Mouse (Mus musculus) neural tube, embryonic 12.5 days (tissue): ENCODE data around the gene Zfand3. TPM values are rescaled to one million over a fixed set of nuclear protein-coding genes. Genes with fewer than 3 reads are reported as not detected.

Source experiments
- ATAC-seq: fragments of 200-750 bp; cut with Nextera tagmentation; 2 replicates; pipeline ENCODE4 v1.8.0; 2017; ENCODE audit warnings: low read depth, mild to moderate bottlenecking, moderate TSS enrichment, moderate library complexity; ENCODE audit not compliant: low FRiP score
- H3K27ac ChIP-seq: fragments of 300-500 bp; sonication (generic); 2 replicates; pipeline ENCODE4 v1.5.1; 2016
- H3K27me3 ChIP-seq: fragments of 300-500 bp; sonication (generic); replicated peaks from 2 replicates; pipeline ENCODE4 v1.6.1; 2016; ENCODE audit warnings: mild to moderate bottlenecking
- H3K36me3 ChIP-seq: fragments of 300-500 bp; sonication (generic); 2 replicates; pipeline ENCODE4 v1.6.1; 2016; ENCODE audit warnings: mild to moderate bottlenecking
- H3K4me1 ChIP-seq: fragments of 300-500 bp; sonication (generic); 2 replicates; pipeline ENCODE4 v1.6.1; 2016
- H3K4me2 ChIP-seq: fragments of 300-500 bp; sonication (generic); replicated peaks from 2 replicates; pipeline ENCODE4 v1.6.1; 2016; ENCODE audit warnings: mild to moderate bottlenecking
- H3K4me3 ChIP-seq: fragments of 300-500 bp; sonication (generic); 2 replicates; pipeline ENCODE4 v1.5.1; 2016
- H3K9ac ChIP-seq: fragments of 300-500 bp; sonication (generic); 2 replicates; pipeline ENCODE4 v1.6.1; 2016; ENCODE audit warnings: mild to moderate bottlenecking
- H3K9me3 ChIP-seq: fragments of 300-500 bp; sonication (generic); 2 replicates; pipeline ENCODE4 v1.6.1; 2016; ENCODE audit warnings: mild to moderate bottlenecking
- WGBS: fragments of 180-500 bp; shearing (Covaris S2); methylation state at CpG from one replicate; pipeline ENCODE4 v1.1.7; 2016; 5-methylcytosine and 5-hydroxymethylcytosine counted together
- polyA plus RNA-seq: library from polyadenylated mRNA; unstranded; fragments of >200 nt; fragmentation: Nextera tagmentation; extraction: Ambion mirVana; gene quantifications from 2 replicates; pipeline ENCODE4 v1.2.1, GENCODE M21; 2016

The Zfand3 gene
- polyA plus RNA-seq, 1 experiment from 2014 or later = 88.4 TPM

GRCm38 (mm10) chr17:30146555-30146954, 142.0 kb downstream of the Zfand3 start:
- Histone ChIP-seq H3K36me3 (no peaks in the 10 kb centered on the region), H3K4me1 (peaks cover 27% of the 10 kb centered on the region), H3K27ac (no peak overlapping the region), H3K9ac (no peak overlapping the region), H3K9me3 (no peaks in the 10 kb centered on the region), H3K4me2 (no peak overlapping the region), H3K27me3 (no peaks in the 10 kb centered on the region), H3K4me3 (no peak overlapping the region)
- no peak for ATAC-seq
- WGBS = 87% methylated on average over 7 of the region's 7 CpGs

DNA sequence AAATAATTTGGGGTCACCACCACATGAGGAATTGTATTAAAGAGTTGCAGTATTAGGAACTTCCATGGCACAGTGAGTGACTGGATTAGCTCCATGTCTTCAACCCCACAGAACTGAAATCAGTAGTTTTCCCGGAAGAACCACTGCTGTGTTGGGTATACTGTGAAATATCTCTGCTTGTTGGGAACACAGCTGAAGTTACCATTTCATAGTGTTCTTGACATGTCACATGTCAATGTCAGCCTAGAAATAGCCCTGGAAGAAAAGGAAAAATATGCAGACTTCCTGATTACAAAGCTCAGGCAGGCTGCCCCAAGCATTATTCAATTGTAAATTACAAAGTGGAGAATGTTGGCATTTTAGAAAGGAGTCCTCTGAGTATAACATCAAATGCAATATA, 143.4 kb downstream of the Zfand3 start:
- H3K27ac ChIP-seq = no peak overlapping the region
- peaks cover 32% of the 10 kb centered on the region for H3K4me1 ChIP-seq
- no peaks in the 10 kb centered on the region for H3K36me3 ChIP-seq
- no peak overlapping the region for H3K4me2 ChIP-seq
- no peaks in the 10 kb centered on the region for H3K9me3 ChIP-seq
- no peaks in the 10 kb centered on the region for H3K27me3 ChIP-seq
- H3K4me3 ChIP-seq = no peak overlapping the region
- no peak overlapping the region for H3K9ac ChIP-seq
- 86% methylated on average over 1 of the region's 1 CpGs for WGBS
- ATAC-seq = no peak

- Histone ChIP-seq H3K4me1 (peaks cover 32% of the 10 kb centered on the region), H3K27me3 (no peaks in the 10 kb centered on the region), H3K4me3 (no peak overlapping the region), H3K9me3 (no peaks in the 10 kb centered on the region), H3K36me3 (no peaks in the 10 kb centered on the region), H3K27ac (0 out of 2 replicates have a peak overlapping the region, but pooled peaks have one; percentile 10), H3K9ac (no peak overlapping the region), H3K4me2 (no peak overlapping the region)
- 75% methylated on average over 6 of the region's 6 CpGs for WGBS
- ATAC-seq = no peak
These were observed 143.8 kb downstream of the Zfand3 start for GRCm38 (mm10) chr17:30148320-30148719.

DNA sequence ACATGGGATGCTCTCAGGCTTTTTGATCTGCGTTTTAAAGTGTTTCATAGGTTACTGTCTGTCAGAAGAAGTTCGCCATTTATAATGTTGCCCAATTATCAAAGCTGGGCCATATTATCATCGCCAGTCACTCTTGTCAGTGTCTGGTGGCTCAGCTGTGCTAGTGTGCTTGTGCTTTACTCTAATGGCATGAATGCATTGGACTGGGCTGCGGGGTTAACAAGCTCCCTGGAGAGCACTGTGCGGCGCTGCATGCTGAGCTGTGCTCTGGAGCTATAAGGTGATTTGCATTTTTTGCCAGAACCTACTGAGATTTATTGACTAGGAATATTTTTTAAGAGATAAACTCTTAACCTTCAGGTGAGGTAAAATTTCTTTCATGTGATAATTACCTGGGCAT, 145.4 kb downstream of the Zfand3 start:
- Histone ChIP-seq H3K27me3 (no peaks in the 10 kb centered on the region), H3K4me1 (peaks cover 35% of the 10 kb centered on the region), H3K9me3 (no peaks in the 10 kb centered on the region), H3K4me2 (no peak overlapping the region), H3K9ac (no peak overlapping the region), H3K4me3 (no peak overlapping the region), H3K36me3 (no peaks in the 10 kb centered on the region), H3K27ac (no peak overlapping the region)
- WGBS = 58% methylated on average over 6 of the region's 6 CpGs
- no peak for ATAC-seq

- Histone ChIP-seq H3K27me3 (no peaks in the 10 kb centered on the region), H3K36me3 (no peaks in the 10 kb centered on the region), H3K4me1 (peaks cover 32% of the 10 kb centered on the region), H3K4me2 (no peak overlapping the region), H3K9me3 (no peaks in the 10 kb centered on the region), H3K9ac (no peak overlapping the region), H3K27ac (no peak overlapping the region), H3K4me3 (no peak overlapping the region)
- ATAC-seq = no peak
- 70% methylated on average over 4 of the region's 4 CpGs for WGBS
These were observed 149.6 kb downstream of the Zfand3 start for GRCm38 (mm10) chr17:30154144-30154543.

DNA sequence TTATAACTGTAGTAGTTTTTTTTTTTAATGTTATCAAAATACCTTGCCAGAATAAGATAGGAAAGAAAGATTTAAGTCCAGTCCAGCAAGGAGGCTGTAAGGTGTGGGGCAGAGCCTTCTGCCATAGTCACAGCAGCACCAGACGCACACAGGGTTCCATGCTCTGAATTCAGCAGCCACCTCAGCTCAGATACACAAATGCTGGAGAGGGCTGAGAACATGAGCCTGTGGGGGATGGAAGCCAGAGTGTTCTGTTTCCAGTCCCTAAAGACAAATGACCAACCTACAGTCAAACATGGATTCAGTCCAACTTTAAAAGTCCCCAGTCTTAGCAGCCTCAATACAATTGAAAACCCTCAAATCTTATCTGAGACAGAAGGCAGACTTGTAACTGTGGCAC, 150.3 kb downstream of the Zfand3 start:
- WGBS = 59% methylated on average over 1 of the region's 1 CpGs
- Histone ChIP-seq H3K27me3 (no peaks in the 10 kb centered on the region), H3K4me2 (no peak overlapping the region), H3K9me3 (no peaks in the 10 kb centered on the region), H3K4me3 (no peak overlapping the region), H3K4me1 (peaks cover 32% of the 10 kb centered on the region), H3K36me3 (no peaks in the 10 kb centered on the region), H3K27ac (no peak overlapping the region), H3K9ac (no peak overlapping the region)
- ATAC-seq = no peak

GRCm38 (mm10) chr17:30155411-30155925, 150.9 kb downstream of the Zfand3 start:
- peaks cover 36% of the 10 kb centered on the region for H3K4me1 ChIP-seq
- no peaks in the 10 kb centered on the region for H3K9me3 ChIP-seq
- H3K4me3 ChIP-seq = no peak overlapping the region
- no peaks in the 10 kb centered on the region for H3K27me3 ChIP-seq
- no peak overlapping the region for H3K27ac ChIP-seq
- H3K9ac ChIP-seq = no peak overlapping the region
- 80% methylated on average over 7 of the region's 7 CpGs for WGBS
- no peak for ATAC-seq
- H3K36me3 ChIP-seq = no peaks in the 10 kb centered on the region
- no peak overlapping the region for H3K4me2 ChIP-seq

DNA sequence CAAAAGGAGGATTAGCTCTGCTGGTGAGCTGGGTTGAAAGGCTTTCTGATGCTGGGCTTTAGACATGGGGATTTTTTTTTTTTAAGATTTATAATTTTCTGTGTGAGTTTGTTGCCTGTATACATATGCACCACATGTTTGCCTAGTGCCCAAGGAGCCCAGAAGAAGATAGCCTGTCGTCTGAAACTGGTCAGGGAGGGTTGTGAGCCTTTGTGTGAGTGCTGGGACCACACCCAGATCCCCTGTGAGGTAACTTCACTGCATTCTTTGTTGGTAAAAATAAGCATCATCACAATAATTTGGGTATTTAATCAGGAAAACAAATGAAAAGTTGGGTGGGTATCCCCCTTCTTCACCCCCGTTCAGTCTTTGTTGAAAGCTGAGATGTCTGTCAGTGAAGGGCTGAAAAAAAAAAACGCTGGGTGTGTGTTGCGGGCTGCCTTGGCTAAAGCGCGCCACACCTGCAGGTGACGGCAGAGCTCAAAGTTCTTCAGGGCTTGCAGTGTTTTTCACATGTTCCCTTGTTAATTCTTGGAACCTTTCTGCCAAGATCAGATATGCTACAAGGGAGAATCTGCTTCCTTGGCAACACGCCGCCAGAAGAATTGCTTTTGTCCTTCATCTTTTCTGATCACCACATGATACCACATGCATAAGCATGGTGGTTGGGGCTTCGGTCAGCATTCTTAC, 154.0 kb downstream of the Zfand3 start:
- no peak for ATAC-seq
- no peaks in the 10 kb centered on the region for H3K36me3 ChIP-seq
- H3K27ac ChIP-seq = no peak overlapping the region
- peaks cover 41% of the 10 kb centered on the region for H3K4me1 ChIP-seq
- no peak overlapping the region for H3K4me3 ChIP-seq
- no peaks in the 10 kb centered on the region for H3K27me3 ChIP-seq
- H3K9me3 ChIP-seq = no peaks in the 10 kb centered on the region
- H3K9ac ChIP-seq = no peak overlapping the region
- no peak overlapping the region for H3K4me2 ChIP-seq
- 66% methylated on average over 10 of the region's 10 CpGs for WGBS

- H3K9me3 ChIP-seq = no peaks in the 10 kb centered on the region
- no peak overlapping the region for H3K4me3 ChIP-seq
- H3K36me3 ChIP-seq = no peaks in the 10 kb centered on the region
- 42% methylated on average over 5 of the region's 5 CpGs for WGBS
- no peak for ATAC-seq
- H3K9ac ChIP-seq = no peak overlapping the region
- no peaks in the 10 kb centered on the region for H3K27me3 ChIP-seq
- H3K4me1 ChIP-seq = peaks cover 42% of the 10 kb centered on the region
- H3K27ac ChIP-seq = no peak overlapping the region
- no peak overlapping the region for H3K4me2 ChIP-seq
These were observed 154.8 kb downstream of the Zfand3 start for GRCm38 (mm10) chr17:30159341-30159740.

DNA sequence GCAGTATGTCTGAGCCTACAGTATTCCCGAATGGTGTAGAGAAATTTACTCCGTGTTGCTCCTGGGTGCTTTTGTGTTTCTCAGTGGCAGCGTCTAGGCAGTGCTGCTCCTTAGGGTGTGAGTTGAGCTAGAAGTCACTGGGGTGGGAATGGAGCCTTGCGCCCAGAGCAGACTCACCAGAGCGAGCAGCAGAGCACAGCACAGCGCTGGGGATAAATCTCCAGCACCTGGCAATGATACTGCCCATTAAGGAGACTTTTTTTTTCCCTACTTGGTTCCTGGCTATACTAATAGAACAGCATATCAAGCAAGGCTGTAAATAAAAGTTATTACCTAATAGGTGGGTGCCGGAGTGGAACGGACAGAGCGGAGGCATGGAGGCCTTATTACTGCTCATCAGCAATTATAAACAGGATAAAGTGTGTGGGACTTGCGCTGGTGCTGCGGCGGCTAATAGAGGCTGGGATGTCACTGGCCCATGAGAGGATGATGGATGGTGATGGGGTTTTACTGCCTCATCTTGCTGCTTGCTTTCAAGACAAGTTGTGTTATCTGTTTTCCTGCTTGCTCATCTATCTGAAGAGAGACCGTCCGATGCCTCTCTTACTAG, 156.4 kb downstream of the Zfand3 start:
- Histone ChIP-seq H3K27me3 (no peaks in the 10 kb centered on the region), H3K4me3 (no peak overlapping the region), H3K4me1 (peaks cover 42% of the 10 kb centered on the region), H3K9me3 (no peaks in the 10 kb centered on the region), H3K4me2 (0 out of 2 replicates have a peak overlapping the region, but pooled peaks have one; percentile 2), H3K9ac (no peak overlapping the region), H3K36me3 (no peaks in the 10 kb centered on the region), H3K27ac (no peak overlapping the region)
- ATAC-seq = peak; percentile 79
- 58% methylated on average over 14 of the region's 14 CpGs for WGBS

DNA sequence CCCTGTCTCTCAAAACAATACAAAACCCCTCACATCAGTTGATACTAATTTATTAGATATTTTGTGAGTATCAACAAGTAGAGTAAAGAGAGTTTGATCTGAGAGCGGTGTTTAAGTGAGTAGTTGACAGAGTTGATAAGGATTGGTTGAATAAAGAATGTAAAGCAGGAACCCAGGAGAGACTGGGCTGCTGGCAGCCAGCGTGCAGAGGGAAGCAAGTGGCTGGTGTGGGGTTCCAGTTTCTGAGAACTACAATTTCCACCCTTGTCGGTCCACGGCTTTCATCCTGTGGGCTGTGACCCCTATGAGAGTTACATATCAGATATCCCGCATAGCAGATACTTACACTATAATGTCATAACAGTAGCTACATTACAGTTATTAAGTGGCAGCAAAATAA, 158.4 kb downstream of the Zfand3 start:
- Histone ChIP-seq H3K9me3 (no peaks in the 10 kb centered on the region), H3K4me2 (no peak overlapping the region), H3K4me1 (peaks cover 31% of the 10 kb centered on the region), H3K36me3 (no peaks in the 10 kb centered on the region), H3K4me3 (no peak overlapping the region), H3K27me3 (no peaks in the 10 kb centered on the region), H3K27ac (no peak overlapping the region), H3K9ac (no peak overlapping the region)
- ATAC-seq = no peak
- 95% methylated on average over 5 of the region's 5 CpGs for WGBS

GRCm38 (mm10) chr17:30163793-30164192, 159.3 kb downstream of the Zfand3 start:
- Histone ChIP-seq H3K9me3 (no peaks in the 10 kb centered on the region), H3K27ac (no peak overlapping the region), H3K9ac (no peak overlapping the region), H3K27me3 (no peaks in the 10 kb centered on the region), H3K4me2 (no peak overlapping the region), H3K4me3 (no peak overlapping the region), H3K36me3 (no peaks in the 10 kb centered on the region), H3K4me1 (peaks cover 25% of the 10 kb centered on the region)
- WGBS = 83% methylated on average over 6 of the region's 6 CpGs
- ATAC-seq = no peak

DNA sequence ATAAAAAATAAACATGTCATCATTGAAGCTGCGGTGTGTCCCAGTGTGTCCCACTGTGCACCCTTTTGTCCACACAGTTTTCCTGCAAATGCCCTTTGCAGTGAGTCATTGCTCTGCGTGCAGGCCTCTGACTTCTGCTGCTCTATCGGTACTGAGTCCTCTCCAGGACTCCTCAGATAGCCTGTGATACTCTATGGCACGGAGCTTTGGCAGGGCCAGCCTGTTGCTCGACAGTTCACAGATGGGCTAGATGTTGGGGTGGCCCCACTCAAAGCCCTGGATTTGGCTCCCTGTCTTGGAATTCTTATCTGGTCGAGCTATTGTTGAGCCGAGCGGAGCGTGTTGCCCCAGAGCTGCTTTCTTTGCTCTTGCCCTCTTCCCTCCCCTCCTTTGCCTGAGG, 160.3 kb downstream of the Zfand3 start:
- Histone ChIP-seq H3K9ac (no peak overlapping the region), H3K9me3 (no peaks in the 10 kb centered on the region), H3K4me3 (no peak overlapping the region), H3K4me1 (peaks cover 20% of the 10 kb centered on the region), H3K4me2 (no peak overlapping the region), H3K27me3 (no peaks in the 10 kb centered on the region), H3K27ac (no peak overlapping the region), H3K36me3 (no peaks in the 10 kb centered on the region)
- ATAC-seq = no peak
- 90% methylated on average over 9 of the region's 9 CpGs for WGBS
